Mouse (Mus musculus): Measurements from ENCODE around the gene Ms4a2. TPM values are rescaled to one million over a fixed set of nuclear protein-coding genes. Genes with fewer than 3 reads are reported as not detected.

The Ms4a2 gene
- polyA plus RNA-seq, 1 experiment from 2014 or later = 0.40 TPM

DNA sequence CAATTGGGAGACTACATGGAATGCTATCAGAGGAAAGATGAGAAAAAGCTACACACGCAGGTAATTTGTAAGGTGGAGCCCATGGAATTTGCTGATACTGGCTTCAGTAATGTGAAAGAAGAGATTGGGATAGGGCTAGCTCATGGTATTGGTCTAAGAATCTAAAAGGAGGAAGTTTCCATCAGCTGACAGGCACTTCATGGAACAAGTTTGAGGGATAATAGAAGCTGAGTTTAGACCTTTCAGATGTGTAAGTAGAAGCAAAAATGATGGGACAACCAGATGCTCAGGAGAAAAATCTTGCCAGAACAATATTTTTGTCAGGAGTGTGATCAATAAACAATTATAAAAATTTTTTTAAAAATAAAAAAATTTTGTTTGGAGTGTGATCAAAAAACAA, 10.2 kb upstream of the Ms4a2 start:
- H3K36me3 ChIP-seq (ENCODE audit: control insufficient read depth, insufficient read depth, low read length) = no peaks in the 10 kb centered on the region
- no peak for ATAC-seq
- no peaks in the 10 kb centered on the region for H3K4me1 ChIP-seq (ENCODE audit: control insufficient read depth, insufficient read depth, low read length)
- WGBS = 84% methylated on average over 1 of the region's 1 CpGs
- no peaks in the 10 kb centered on the region for H3K9me3 ChIP-seq (ENCODE audit: control insufficient read depth, low read length)
- no peak overlapping the region for H3K4me3 ChIP-seq (ENCODE audit: low read length)
- H3K4me2 ChIP-seq (ENCODE audit: low read depth, low read length) = no peak overlapping the region
- H3K27me3 ChIP-seq (replicated peaks; ENCODE audit: control insufficient read depth, insufficient read depth, low read length) = no peaks in the 10 kb centered on the region
- no peak overlapping the region for H3K9ac ChIP-seq (ENCODE audit: low read depth, low read length)
- H3K27ac ChIP-seq (ENCODE audit: low read length) = no peak overlapping the region

DNA sequence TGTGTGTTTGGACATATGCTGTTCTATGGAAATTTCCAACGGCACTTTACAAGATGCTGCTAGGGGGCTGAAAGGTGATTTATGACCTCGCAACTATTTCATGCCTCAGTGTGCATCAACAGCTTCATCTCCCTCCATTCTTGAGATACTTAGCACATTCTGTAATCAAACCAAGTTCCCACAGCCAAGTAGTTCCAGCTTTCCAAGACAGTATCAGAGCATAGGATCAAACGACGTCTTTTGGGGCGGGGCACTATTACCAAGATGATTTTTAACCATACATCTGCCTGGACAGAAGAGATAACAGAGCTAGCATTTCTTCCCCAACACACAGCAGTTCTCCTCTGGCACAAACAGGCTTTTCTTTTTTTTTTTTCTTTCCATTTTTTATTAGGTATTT, 1.7 kb upstream of the Ms4a2 start:
- Histone ChIP-seq H3K9me3 (ENCODE audit: control insufficient read depth, low read length) (no peaks in the 10 kb centered on the region), H3K36me3 (ENCODE audit: control insufficient read depth, insufficient read depth, low read length) (no peaks in the 10 kb centered on the region), H3K27ac (ENCODE audit: low read length) (no peak overlapping the region), H3K4me3 (ENCODE audit: low read length) (no peak overlapping the region), H3K27me3 (replicated peaks; ENCODE audit: control insufficient read depth, insufficient read depth, low read length) (no peaks in the 10 kb centered on the region), H3K4me1 (ENCODE audit: control insufficient read depth, insufficient read depth, low read length) (no peaks in the 10 kb centered on the region), H3K9ac (ENCODE audit: low read depth, low read length) (no peak overlapping the region), H3K4me2 (ENCODE audit: low read depth, low read length) (no peak overlapping the region)
- ATAC-seq = no peak
- 58% methylated on average over 5 of the region's 5 CpGs for WGBS

GRCm38 (mm10) chr19:11624800-11625199, 1.3 kb upstream of the Ms4a2 start:
- H3K36me3 ChIP-seq (ENCODE audit: control insufficient read depth, insufficient read depth, low read length) = no peaks in the 10 kb centered on the region

GRCm38 (mm10) chr19:11617983-11618382, 5.5 kb downstream of the Ms4a2 start:
- Histone ChIP-seq H3K9ac (ENCODE audit: low read depth, low read length) (no peak overlapping the region), H3K4me1 (ENCODE audit: control insufficient read depth, insufficient read depth, low read length) (no peaks in the 10 kb centered on the region), H3K27ac (ENCODE audit: low read length) (no peak overlapping the region), H3K4me3 (ENCODE audit: low read length) (no peak overlapping the region), H3K4me2 (ENCODE audit: low read depth, low read length) (no peak overlapping the region), H3K36me3 (ENCODE audit: control insufficient read depth, insufficient read depth, low read length) (no peaks in the 10 kb centered on the region), H3K27me3 (replicated peaks; ENCODE audit: control insufficient read depth, insufficient read depth, low read length) (no peaks in the 10 kb centered on the region), H3K9me3 (ENCODE audit: control insufficient read depth, low read length) (no peaks in the 10 kb centered on the region)
- ATAC-seq = no peak

More at GRCm38 (mm10) chr19:11624800-11625199, 1.3 kb upstream of the Ms4a2 start:
- Histone ChIP-seq H3K4me2 (ENCODE audit: low read depth, low read length) (no peak overlapping the region), H3K4me3 (ENCODE audit: low read length) (no peak overlapping the region), H3K9me3 (ENCODE audit: control insufficient read depth, low read length) (no peaks in the 10 kb centered on the region), H3K4me1 (ENCODE audit: control insufficient read depth, insufficient read depth, low read length) (no peaks in the 10 kb centered on the region), H3K27me3 (replicated peaks; ENCODE audit: control insufficient read depth, insufficient read depth, low read length) (no peaks in the 10 kb centered on the region), H3K9ac (ENCODE audit: low read depth, low read length) (no peak overlapping the region), H3K27ac (ENCODE audit: low read length) (no peak overlapping the region)
- no peak for ATAC-seq

- ATAC-seq = no peak
These were observed 8.7 kb downstream of the Ms4a2 start for GRCm38 (mm10) chr19:11614805-11615204.

DNA sequence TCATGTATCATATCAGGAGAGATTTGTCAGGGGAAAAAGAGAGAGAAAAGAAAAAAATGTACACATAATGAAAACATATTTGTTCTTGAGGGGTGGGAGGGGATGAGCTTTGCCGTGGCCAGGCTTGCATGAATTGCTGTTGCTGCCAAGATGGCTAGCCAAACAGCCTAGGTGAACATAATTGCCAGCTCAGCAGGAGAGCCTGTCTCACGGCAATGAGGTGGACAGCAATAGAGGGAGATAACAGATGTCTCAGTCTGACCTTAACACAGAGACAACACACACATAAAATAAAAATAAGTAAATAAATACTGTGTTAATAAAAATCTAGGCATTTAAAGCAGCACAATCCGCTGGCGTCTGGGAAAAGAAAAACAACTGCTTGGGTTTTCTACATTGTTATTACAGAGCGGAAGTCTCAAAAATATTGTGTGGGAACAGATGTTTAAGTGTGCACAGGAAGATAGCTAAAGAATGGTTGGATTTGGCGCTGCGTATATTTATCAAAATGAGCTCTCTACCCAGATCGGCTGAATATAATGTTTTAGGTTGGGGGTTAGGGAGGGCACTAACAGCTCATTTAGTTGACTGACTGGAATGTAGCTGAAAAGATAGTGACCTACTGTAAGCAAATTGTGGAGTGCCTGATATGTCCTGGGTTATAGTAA, 9.6 kb downstream of the Ms4a2 start:
- Histone ChIP-seq H3K27ac (ENCODE audit: low read length) (no peak overlapping the region), H3K9ac (ENCODE audit: low read depth, low read length) (no peak overlapping the region), H3K4me1 (ENCODE audit: control insufficient read depth, insufficient read depth, low read length) (no peaks in the 10 kb centered on the region), H3K4me3 (ENCODE audit: low read length) (no peak overlapping the region), H3K36me3 (ENCODE audit: control insufficient read depth, insufficient read depth, low read length) (no peaks in the 10 kb centered on the region), H3K9me3 (ENCODE audit: control insufficient read depth, low read length) (no peaks in the 10 kb centered on the region), H3K27me3 (replicated peaks; ENCODE audit: control insufficient read depth, insufficient read depth, low read length) (no peaks in the 10 kb centered on the region), H3K4me2 (ENCODE audit: low read depth, low read length) (no peak overlapping the region)
- WGBS = 58% methylated on average over 8 of the region's 8 CpGs
- ATAC-seq = no peak

More at GRCm38 (mm10) chr19:11614805-11615204, 8.7 kb downstream of the Ms4a2 start:
- no peak overlapping the region for H3K27ac ChIP-seq (ENCODE audit: low read length)
- H3K36me3 ChIP-seq (ENCODE audit: control insufficient read depth, insufficient read depth, low read length) = no peaks in the 10 kb centered on the region
- no peaks in the 10 kb centered on the region for H3K27me3 ChIP-seq (replicated peaks; ENCODE audit: control insufficient read depth, insufficient read depth, low read length)
- H3K4me3 ChIP-seq (ENCODE audit: low read length) = no peak overlapping the region
- no peak overlapping the region for H3K9ac ChIP-seq (ENCODE audit: low read depth, low read length)
- 58% methylated on average over 2 of the region's 2 CpGs for WGBS
- H3K4me1 ChIP-seq (ENCODE audit: control insufficient read depth, insufficient read depth, low read length) = no peaks in the 10 kb centered on the region
- H3K9me3 ChIP-seq (ENCODE audit: control insufficient read depth, low read length) = no peaks in the 10 kb centered on the region
- no peak overlapping the region for H3K4me2 ChIP-seq (ENCODE audit: low read depth, low read length)

DNA sequence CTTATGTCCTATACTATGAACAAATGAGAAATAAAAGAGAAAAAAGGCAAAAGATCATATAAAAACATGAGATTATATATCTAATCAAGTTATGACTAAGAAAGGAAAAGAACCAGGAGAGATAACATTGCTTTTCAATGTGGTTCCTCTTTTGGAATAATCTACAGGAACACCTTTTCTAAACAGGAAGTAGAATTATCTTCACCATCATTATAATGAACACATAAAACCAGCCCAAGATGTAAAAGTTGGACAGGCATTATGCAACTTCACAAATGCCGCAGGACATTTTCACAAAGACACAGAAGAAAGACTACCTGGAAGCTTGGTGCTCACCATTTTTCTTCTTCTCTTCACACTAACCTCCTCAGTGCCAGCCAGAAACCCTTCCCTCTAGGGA, 10.4 kb downstream of the Ms4a2 start:
- H3K27me3 ChIP-seq (replicated peaks; ENCODE audit: control insufficient read depth, insufficient read depth, low read length) = no peaks in the 10 kb centered on the region
- ATAC-seq = no peak
- no peaks in the 10 kb centered on the region for H3K4me1 ChIP-seq (ENCODE audit: control insufficient read depth, insufficient read depth, low read length)
- H3K9ac ChIP-seq (ENCODE audit: low read depth, low read length) = no peak overlapping the region
- H3K27ac ChIP-seq (ENCODE audit: low read length) = no peak overlapping the region
- H3K9me3 ChIP-seq (ENCODE audit: control insufficient read depth, low read length) = no peaks in the 10 kb centered on the region
- no peaks in the 10 kb centered on the region for H3K36me3 ChIP-seq (ENCODE audit: control insufficient read depth, insufficient read depth, low read length)
- H3K4me3 ChIP-seq (ENCODE audit: low read length) = no peak overlapping the region
- 92% methylated on average over 1 of the region's 1 CpGs for WGBS
- no peak overlapping the region for H3K4me2 ChIP-seq (ENCODE audit: low read depth, low read length)

DNA sequence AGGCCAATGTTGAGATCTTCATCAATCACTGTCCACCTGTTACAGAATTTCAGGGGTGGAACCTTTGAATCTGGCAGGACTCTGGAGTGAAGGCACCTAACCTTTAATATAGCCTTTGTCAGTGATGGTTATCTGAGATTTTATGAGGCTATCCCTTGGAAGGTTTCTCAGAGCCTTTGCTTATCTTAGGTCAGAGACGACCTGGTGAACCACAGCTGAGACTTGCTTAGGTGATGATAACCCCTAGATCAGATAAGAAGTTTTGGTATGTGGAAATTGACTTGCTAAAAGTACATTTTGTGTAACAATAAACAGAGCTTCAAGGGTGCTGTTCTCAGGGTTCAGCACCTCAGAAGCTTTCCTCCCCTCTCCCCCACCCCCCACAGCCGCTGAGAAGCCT, 11.2 kb downstream of the Ms4a2 start:
- Histone ChIP-seq H3K4me2 (ENCODE audit: low read depth, low read length) (no peak overlapping the region), H3K4me1 (ENCODE audit: control insufficient read depth, insufficient read depth, low read length) (no peaks in the 10 kb centered on the region), H3K36me3 (ENCODE audit: control insufficient read depth, insufficient read depth, low read length) (no peaks in the 10 kb centered on the region), H3K27me3 (replicated peaks; ENCODE audit: control insufficient read depth, insufficient read depth, low read length) (no peaks in the 10 kb centered on the region), H3K27ac (ENCODE audit: low read length) (no peak overlapping the region), H3K9ac (ENCODE audit: low read depth, low read length) (no peak overlapping the region), H3K9me3 (ENCODE audit: control insufficient read depth, low read length) (no peaks in the 10 kb centered on the region), H3K4me3 (ENCODE audit: low read length) (no peak overlapping the region)
- no peak for ATAC-seq
- WGBS = 44% methylated on average over 2 of the region's 2 CpGs

- no peaks in the 10 kb centered on the region for H3K36me3 ChIP-seq (ENCODE audit: control insufficient read depth, insufficient read depth, low read length)
- no peak overlapping the region; the same call in 1 of the 2 replicates for H3K27ac ChIP-seq (ENCODE audit: low read length)
- no peak overlapping the region for H3K4me3 ChIP-seq (ENCODE audit: low read length)
- peak; percentile 81 for ATAC-seq
- H3K27me3 ChIP-seq (replicated peaks; ENCODE audit: control insufficient read depth, insufficient read depth, low read length) = no peaks in the 10 kb centered on the region
- WGBS = 16% methylated on average over 6 of the region's 6 CpGs
- H3K9me3 ChIP-seq (ENCODE audit: control insufficient read depth, low read length) = no peaks in the 10 kb centered on the region
- no peak overlapping the region for H3K4me2 ChIP-seq (ENCODE audit: low read depth, low read length)
- no peaks in the 10 kb centered on the region for H3K4me1 ChIP-seq (ENCODE audit: control insufficient read depth, insufficient read depth, low read length)
- H3K9ac ChIP-seq (ENCODE audit: low read depth, low read length) = no peak overlapping the region
These were observed 12.0 kb downstream of the Ms4a2 start for GRCm38 (mm10) chr19:11611541-11611945.

- no peak overlapping the region for H3K4me3 ChIP-seq (ENCODE audit: low read length)
- no peaks in the 10 kb centered on the region for H3K9me3 ChIP-seq (ENCODE audit: control insufficient read depth, low read length)
- WGBS = 12% methylated on average over 1 of the region's 1 CpGs
- no peak for ATAC-seq
- H3K4me2 ChIP-seq (ENCODE audit: low read depth, low read length) = no peak overlapping the region
- no peaks in the 10 kb centered on the region for H3K27me3 ChIP-seq (replicated peaks; ENCODE audit: control insufficient read depth, insufficient read depth, low read length)
- H3K9ac ChIP-seq (ENCODE audit: low read depth, low read length) = no peak overlapping the region
- H3K4me1 ChIP-seq (ENCODE audit: control insufficient read depth, insufficient read depth, low read length) = no peaks in the 10 kb centered on the region
- no peak overlapping the region for H3K27ac ChIP-seq (ENCODE audit: low read length)
- H3K36me3 ChIP-seq (ENCODE audit: control insufficient read depth, insufficient read depth, low read length) = no peaks in the 10 kb centered on the region
These were observed 15.3 kb downstream of the Ms4a2 start for GRCm38 (mm10) chr19:11608172-11608571.
